Mouse (Mus musculus) heart, adult 2 months (tissue): ENCODE measurements around the gene Dennd2d.

Source experiments
- CTCF ChIP-seq: fragments of 200-600 bp; IDR thresholded peaks from 2 replicates; pipeline ENCODE4 v1.8.1; 2022; ENCODE audit warnings: antibody characterized with exemption, mild to moderate bottlenecking, moderate library complexity
- EP300 ChIP-seq: fragments of 200-500 bp; IDR thresholded peaks from 2 replicates; pipeline ENCODE4 v1.6.1; 2011; ENCODE audit warnings: low read depth, low read length, control low read depth; ENCODE audit not compliant: insufficient read depth
- POLR2A ChIP-seq: fragments of 200-500 bp; IDR thresholded peaks from 2 replicates; pipeline ENCODE4 v1.6.1; 2011; ENCODE audit warnings: mild to moderate bottlenecking, low read depth, low read length, control low read depth; ENCODE audit not compliant: insufficient read depth

DNA sequence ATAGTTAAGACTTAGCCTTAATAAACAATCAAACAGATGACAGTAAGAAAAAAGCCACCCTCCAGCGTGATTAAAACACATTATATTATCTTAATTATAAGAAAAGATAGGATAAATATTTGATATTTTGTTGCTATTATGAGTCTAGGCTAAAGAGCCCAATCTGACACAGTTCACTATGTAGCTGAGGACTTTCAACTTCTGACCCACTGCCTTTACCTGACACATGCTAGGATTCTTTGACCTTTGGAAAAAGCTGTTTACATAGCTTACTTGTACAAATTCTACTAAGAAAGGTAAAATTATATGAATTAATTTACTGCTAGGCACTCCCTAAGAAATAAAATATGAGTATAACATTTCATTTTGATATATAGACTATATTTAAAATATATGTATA lies 28.5 kb downstream of the Dennd2d start:
- no peak for TF ChIP-seq POLR2A
- no peak for TF ChIP-seq CTCF
- no peak for TF ChIP-seq EP300
